Mouse (Mus musculus) erythroblast, embryonic 14.5 days (primary cell): ENCODE results near the gene Gm21887. TPM values are rescaled to one million over a fixed set of nuclear protein-coding genes. Genes with fewer than 3 reads are reported as not detected.
A peak's percentile ranks its signal among the peaks of the same experiment; 100 is the strongest.
"Not testable (repeated sequence)": the region's sequence is repeated elsewhere in the genome, so short reads cannot be mapped to it uniquely, and the experiment has no call there.

Source experiments
- H3K27me3 ChIP-seq: 2 replicates; pipeline ENCODE4 v1.6.1; 2012; ENCODE audit warnings: inconsistent platforms; ENCODE audit not compliant: control insufficient read depth
- H3K36me3 ChIP-seq: 2 replicates; pipeline ENCODE4 v1.6.1; 2012; ENCODE audit warnings: mild to moderate bottlenecking, inconsistent platforms; ENCODE audit not compliant: control insufficient read depth
- H3K4me1 ChIP-seq: 2 replicates; pipeline ENCODE4 v1.6.1; 2012; ENCODE audit warnings: inconsistent platforms; ENCODE audit not compliant: control insufficient read depth
- H3K4me3 ChIP-seq: replicated peaks from 2 replicates; pipeline ENCODE3; 2012; ENCODE audit warnings: moderate library complexity, mild to moderate bottlenecking, inconsistent platforms
- H3K9me3 ChIP-seq: 2 replicates; pipeline ENCODE4 v1.6.1; 2012; ENCODE audit warnings: low read length, inconsistent platforms, mixed read lengths; ENCODE audit not compliant: control insufficient read depth
- polyA plus RNA-seq: library from polyadenylated mRNA; stranded (reverse); fragments of >175 nt; gene quantifications from 2 replicates; pipeline ENCODE4 v1.2.3, GENCODE M21; 2012

Gm21887 gene
- polyA plus RNA-seq, 1 experiment = 279 TPM

DNA sequence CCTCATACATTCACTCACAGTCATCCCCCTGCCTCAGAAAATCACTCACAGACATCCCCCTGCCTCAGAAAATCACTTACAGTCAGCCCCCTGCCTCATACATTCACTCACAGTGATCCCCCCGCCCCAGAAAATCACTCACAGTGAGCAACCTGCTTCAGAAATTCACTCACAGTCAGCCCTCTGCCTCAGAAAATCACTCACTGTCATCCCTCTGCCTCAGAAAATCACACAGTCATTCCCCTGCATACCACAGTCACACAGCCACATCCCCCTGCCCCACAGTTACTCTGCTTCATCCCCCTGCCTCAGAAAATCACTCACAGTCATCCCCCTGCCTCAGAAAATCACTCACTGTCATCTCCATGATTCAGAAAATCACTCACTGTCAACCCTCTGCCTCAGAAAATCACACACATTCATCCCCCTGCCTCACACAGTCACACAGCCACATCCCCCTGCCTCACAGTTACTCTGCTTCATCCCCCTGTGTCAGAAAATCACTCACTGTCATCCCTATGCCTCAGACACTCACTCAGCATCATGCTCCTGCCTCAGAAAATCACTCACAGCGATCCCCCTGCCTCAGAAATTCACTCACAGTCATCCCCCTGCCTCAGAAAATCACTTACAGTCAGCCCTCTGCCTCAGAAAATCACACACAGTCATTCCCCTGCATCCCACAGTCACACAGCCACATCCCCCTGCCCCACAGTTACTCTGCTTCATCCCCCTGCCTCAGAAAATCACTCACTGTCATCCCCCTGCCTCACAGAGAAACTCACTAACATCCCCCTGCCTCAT lies 1.9 kb upstream of the Gm21887 start:
- H3K4me1 ChIP-seq, H3K4me3 ChIP-seq: not testable (repeated sequence)
- Histone ChIP-seq H3K27me3 (peaks cover 15% of the 10 kb centered on the region), H3K9me3 (peaks cover 59% of the 10 kb centered on the region), H3K36me3 (peaks cover 12% of the 10 kb centered on the region)

DNA sequence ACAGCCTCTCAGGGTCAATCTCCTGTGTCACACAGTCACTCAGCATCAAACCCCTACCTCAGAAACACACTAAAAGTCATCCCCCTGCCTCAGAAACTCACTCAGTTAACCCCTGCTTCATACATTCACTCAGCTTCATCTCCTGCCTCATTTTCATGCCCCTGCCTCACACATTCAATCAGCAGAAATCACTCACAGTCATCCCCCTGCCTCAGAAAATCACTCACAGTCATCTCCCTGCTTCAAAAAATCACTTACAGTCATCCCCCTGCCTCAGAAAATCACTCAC lies 1.3 kb upstream of the Gm21887 start:
- not testable (repeated sequence) for H3K4me3 ChIP-seq, H3K4me1 ChIP-seq
- Histone ChIP-seq H3K9me3 (peaks cover 61% of the 10 kb centered on the region), H3K27me3 (peaks cover 15% of the 10 kb centered on the region), H3K36me3 (peaks cover 14% of the 10 kb centered on the region)

DNA sequence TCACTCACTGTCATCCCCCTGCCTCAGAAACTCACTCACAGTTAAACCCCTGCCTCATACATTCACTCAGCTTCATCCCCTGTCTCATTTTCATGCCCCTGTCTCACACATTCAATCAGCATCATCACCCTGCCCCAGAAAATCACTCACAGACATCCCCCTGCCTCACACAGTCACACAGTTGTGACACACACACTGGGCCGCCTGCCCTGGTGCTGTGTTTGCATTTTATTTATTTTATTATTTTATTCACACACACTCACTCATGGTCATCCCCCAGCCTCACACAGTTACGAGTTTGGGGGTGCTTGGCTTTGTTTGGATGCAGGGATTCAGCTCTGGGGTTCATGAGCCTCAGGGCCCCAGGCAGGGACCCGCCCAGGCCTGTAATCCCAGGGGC lies 875 bp upstream of the Gm21887 start:
- peaks cover 15% of the 10 kb centered on the region for H3K27me3 ChIP-seq
- H3K9me3 ChIP-seq = peaks cover 59% of the 10 kb centered on the region
- H3K4me1 ChIP-seq, H3K4me3 ChIP-seq: not testable (repeated sequence)
- peaks cover 14% of the 10 kb centered on the region for H3K36me3 ChIP-seq

DNA sequence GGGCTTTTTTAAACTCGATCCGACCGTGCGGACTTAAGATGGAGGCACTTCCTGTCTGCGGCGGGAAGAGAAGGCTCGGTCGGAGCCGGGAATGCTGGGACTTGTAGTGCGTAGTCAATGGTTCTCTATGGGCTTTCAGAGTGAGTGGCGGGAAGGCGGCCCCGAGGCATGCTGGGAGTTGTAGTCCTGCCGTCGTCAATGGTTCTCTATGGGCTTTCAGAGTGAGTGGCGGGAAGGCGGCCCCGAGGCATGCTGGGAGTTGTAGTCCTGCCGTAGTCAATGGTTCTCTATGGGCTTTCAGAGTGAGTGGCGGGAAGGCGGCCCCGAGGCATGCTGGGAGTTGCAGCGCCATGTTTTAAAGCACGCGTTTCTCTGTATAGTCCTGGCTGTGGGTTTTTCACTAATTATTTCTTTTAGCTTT lies 352 bp downstream of the Gm21887 start:
- Histone ChIP-seq H3K4me3 (peak overlapping the region; percentile 61), H3K9me3 (peaks cover 58% of the 10 kb centered on the region), H3K36me3 (peaks cover 18% of the 10 kb centered on the region), H3K27me3 (peaks cover 15% of the 10 kb centered on the region)
- not testable (repeated sequence) for H3K4me1 ChIP-seq

DNA sequence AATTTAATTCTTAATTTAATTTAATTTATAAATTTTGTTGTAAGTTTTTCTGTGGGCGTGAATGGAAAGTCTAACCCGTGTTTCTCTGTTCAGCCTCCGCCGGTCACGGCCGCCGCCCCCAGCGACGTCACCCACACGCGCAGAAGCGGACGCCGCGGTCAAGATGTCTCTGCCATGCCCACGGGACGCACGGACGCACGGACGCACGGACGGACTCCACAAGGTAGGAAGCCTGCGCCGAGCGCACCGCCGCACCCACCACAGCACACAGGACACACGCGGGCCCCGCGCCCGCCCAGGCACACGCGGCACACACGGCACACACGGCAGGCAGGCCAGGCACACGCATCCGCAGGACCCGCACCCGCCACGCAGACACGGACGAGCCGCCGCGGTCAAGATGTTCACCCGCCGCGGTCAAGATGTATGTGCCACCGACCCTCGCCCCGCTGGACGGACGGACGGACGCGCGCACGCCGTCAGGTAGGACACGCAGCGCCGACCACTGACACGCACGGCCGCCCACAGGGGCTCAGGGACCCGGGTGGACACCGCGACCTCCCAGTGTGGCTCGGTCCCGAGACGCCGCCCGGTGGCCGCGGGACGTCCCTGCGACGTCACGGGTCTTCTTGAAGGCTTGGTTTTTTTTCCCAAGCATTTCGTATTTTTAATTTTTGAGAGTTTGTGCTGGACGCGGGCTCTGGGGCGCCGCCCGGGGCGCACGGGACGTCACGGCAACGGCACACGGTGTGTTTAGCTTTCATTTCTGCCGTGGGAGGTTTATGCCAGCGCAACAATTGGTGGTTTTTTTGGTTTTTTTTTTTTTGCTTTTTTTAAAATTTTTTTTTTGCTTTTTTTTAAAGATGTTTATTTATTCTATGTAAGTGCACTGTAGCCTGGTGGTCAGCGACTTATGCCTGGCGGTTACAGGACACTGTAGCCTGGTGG lies 1.4 kb downstream of the Gm21887 start:
- not testable (repeated sequence) for H3K4me1 ChIP-seq
- Histone ChIP-seq H3K4me3 (peak overlapping the region; percentile 61), H3K36me3 (peaks cover 18% of the 10 kb centered on the region), H3K9me3 (peaks cover 51% of the 10 kb centered on the region), H3K27me3 (peaks cover 15% of the 10 kb centered on the region)

DNA sequence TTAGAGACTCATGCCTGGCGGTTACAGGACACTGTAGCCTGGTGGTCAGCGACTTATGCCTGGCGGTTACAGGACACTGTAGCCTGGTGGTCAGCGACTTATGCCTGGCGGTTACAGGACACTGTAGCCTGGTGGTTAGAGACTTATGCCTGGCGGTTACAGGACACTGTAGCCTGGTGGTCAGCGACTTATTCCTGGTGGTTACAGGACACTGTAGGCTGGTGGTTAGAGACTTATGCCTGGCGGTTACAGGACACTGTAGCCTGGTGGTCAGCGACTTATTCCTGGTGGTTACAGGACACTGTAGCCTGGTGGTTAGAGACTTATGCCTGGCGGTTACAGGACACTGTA lies 2.0 kb downstream of the Gm21887 start:
- peaks cover 21% of the 10 kb centered on the region for H3K36me3 ChIP-seq
- H3K4me3 ChIP-seq = peak overlapping the region; percentile 61
- not testable (repeated sequence) for H3K4me1 ChIP-seq

DNA sequence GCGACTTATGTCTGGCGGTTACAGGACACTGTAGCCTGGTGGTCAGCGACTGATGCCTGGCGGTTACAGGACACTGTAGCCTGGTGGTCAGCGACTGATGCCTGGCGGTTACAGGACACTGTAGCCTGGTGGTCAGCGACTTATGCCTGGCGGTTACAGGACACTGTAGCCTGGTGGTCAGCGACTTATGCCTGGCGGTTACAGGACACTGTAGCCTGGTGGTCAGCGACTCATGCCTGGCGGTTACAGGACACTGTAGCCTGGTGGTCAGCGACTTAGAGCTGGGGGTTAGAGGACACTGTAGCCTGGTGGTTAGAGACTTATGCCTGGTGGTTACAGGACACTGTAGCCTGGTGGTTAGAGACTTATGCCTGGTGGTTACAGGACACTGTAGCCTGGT lies 4.0 kb downstream of the Gm21887 start:
- Histone ChIP-seq H3K36me3 (peaks cover 33% of the 10 kb centered on the region), H3K9me3 (peaks cover 45% of the 10 kb centered on the region), H3K4me1 (peaks cover 14% of the 10 kb centered on the region)
- H3K4me3 ChIP-seq, H3K27me3 ChIP-seq: not testable (repeated sequence)

More for the DNA sequence above, 2.0 kb downstream of the Gm21887 start:
- Histone ChIP-seq H3K9me3 (peaks cover 52% of the 10 kb centered on the region), H3K27me3 (peaks cover 15% of the 10 kb centered on the region)

DNA sequence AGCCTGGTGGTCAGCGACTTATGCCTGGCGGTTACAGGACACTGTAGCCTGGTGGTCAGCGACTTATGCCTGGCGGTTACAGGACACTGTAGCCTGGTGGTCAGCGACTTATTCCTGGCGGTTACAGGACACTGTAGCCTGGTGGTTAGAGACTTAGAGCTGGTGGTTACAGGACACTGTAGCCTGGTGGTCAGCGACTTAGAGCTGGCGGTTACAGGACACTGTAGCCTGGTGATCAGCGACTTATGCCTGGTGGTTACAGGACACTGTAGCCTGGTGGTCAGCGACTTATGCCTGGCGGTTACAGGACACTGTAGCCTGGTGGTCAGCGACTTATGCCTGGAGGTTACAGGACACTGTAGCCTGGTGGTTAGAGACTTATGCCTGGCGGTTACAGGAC lies 4.6 kb downstream of the Gm21887 start:
- peaks cover 45% of the 10 kb centered on the region for H3K9me3 ChIP-seq
- H3K4me1 ChIP-seq = peaks cover 15% of the 10 kb centered on the region
- H3K36me3 ChIP-seq = peaks cover 40% of the 10 kb centered on the region
- not testable (repeated sequence) for H3K4me3 ChIP-seq
- peaks cover 15% of the 10 kb centered on the region; the same call in 1 of the 2 replicates for H3K27me3 ChIP-seq

DNA sequence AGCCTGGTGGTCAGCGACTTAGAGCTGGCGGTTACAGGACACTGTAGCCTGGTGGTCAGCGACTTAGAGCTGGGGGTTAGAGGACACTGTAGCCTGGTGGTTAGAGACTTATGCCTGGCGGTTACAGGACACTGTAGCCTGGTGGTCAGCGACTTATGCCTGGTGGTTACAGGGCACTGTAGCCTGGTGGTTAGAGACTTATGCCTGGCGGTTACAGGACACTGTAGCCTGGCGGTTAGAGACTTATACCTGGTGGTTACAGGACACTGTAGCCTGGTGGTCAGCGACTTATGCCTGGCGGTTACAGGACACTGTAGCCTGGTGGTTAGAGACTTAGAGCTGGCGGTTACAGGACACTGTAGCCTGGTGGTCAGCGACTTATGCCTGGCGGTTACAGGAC lies 6.4 kb downstream of the Gm21887 start:
- H3K27me3 ChIP-seq, H3K4me3 ChIP-seq: not testable (repeated sequence)
- Histone ChIP-seq H3K4me1 (peaks cover 14% of the 10 kb centered on the region), H3K9me3 (peaks cover 45% of the 10 kb centered on the region), H3K36me3 (peaks cover 51% of the 10 kb centered on the region)

DNA sequence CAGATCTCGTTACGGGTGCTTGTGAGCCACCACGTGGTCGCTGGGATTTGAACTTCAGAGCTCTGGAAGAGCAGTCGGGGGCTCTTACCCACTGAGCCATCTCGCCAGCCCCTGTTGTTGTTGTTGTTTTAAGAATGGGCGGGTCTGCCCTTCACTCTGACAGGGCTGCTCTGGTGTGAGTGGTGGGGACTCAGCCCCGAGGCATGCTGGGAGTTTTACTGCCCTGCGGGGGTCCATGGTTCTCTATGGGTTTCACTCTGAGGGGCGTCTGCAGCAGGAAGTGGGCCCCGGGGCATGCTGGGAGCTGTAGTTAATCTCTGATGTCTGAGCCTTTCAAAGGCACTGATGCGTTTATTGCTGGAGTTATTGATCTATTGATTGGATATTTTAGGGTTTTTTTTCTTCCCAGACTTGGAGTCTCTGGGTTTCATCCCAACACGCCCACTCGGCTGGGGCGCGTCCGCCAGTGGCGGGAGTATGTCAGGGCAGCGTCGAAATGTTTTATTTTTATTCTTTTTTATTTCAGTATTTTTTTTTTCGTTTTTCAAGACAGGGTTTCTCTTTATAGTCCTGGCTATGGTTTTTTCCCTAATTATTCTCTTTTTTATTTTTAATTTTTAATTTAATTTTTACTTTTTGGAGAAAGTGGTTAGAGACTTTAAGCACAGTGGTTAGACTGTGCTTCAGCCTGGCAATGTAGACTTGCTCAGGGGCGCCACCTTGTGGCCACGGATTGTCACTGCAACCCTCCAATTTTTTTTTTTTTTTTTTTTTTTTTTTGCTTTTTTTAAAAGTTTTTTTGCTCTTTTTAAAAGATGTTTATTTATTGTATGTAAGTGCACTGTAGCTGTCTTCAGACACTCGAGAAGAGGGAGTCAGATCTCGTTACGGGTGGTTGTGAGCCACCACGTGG lies 8.1 kb downstream of the Gm21887 start:
- H3K27me3 ChIP-seq, H3K4me3 ChIP-seq: not testable (repeated sequence)
- H3K36me3 ChIP-seq = peaks cover 57% of the 10 kb centered on the region
- H3K9me3 ChIP-seq = peaks cover 47% of the 10 kb centered on the region
- peaks cover 11% of the 10 kb centered on the region for H3K4me1 ChIP-seq
